Mouse (Mus musculus): ENCODE data around the gene Gsdma2. TPM values are rescaled to one million over a fixed set of nuclear protein-coding genes. Genes with fewer than 3 reads are reported as not detected.
A peak's percentile ranks its signal among the peaks of the same experiment; 100 is the strongest.
"Not testable (repeated sequence)": the region's sequence is repeated elsewhere in the genome, so short reads cannot be mapped to it uniquely, and the experiment has no call there.

Gene Gsdma2
- polyA plus RNA-seq, 1 experiment from 2014 or later = not detected

DNA sequence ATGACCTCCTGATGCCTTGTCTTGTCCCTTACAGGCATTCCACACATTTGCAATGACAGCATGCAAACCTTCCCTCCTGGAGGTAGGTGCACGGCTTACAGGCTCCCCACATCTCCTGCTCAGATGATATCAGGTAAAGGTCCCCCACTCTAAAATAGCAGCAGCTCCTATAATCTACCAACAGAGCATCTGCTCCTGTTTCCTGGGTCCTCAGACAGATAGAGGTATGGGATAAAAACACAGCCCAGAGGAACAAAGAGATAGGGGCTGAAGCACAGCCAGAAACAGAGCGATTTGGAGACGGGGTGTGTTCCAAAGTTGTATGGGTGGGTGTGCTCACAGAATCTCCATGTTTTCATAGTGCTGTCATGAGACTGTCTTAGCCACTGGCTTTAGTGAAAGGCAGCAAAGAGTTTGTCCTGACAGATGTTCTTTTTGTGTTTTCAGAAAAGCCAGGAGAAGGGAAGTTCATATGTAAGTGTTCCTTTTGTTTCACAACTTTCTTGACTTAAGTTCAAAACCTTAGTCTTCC lies 24.8 kb downstream of the Gsdma2 start:
- Histone ChIP-seq H3K4me1 (no peaks in the 10 kb centered on the region), H3K27me3 (replicated peaks) (no peaks in the 10 kb centered on the region; the same call in none of the 2 replicates), H3K4me3 (no peak overlapping the region), H3K9ac (no peak overlapping the region), H3K9me3 (no peaks in the 10 kb centered on the region), H3K36me3 (replicated peaks) (no peaks in the 10 kb centered on the region), H3K4me2 (no peak overlapping the region), H3K27ac (no peak overlapping the region)
- ATAC-seq (replicated peaks) = no peak
- WGBS = 76% methylated on average over 3 of the region's 3 CpGs

DNA sequence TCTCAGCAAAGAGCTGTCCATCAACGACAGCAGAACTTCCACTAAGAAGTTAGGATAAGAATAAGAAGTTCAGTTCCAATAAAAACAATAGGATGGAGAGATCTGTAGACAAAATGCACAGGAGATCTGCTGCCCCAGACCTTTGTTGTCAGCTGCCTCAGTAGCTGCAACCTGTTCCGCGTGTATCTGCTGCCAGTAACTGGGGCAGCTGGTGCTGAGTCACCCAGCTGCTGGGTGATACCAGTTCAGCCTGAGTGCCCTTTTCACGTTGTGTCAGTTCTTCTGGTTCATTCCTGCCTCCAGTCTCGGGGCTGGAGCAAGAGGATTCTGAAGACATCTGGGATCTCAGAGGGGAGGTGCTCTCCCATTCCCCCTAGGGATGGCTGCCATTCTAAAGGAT lies 25.3 kb downstream of the Gsdma2 start:
- Histone ChIP-seq H3K4me1 (no peaks in the 10 kb centered on the region), H3K9me3 (no peaks in the 10 kb centered on the region), H3K27me3 (replicated peaks) (no peaks in the 10 kb centered on the region; the same call in none of the 2 replicates), H3K9ac (no peak overlapping the region), H3K27ac (no peak overlapping the region), H3K4me3 (no peak overlapping the region), H3K4me2 (no peak overlapping the region), H3K36me3 (replicated peaks) (no peaks in the 10 kb centered on the region)
- 58% methylated on average over 5 of the region's 5 CpGs for WGBS
- ATAC-seq (replicated peaks) = no peak

DNA sequence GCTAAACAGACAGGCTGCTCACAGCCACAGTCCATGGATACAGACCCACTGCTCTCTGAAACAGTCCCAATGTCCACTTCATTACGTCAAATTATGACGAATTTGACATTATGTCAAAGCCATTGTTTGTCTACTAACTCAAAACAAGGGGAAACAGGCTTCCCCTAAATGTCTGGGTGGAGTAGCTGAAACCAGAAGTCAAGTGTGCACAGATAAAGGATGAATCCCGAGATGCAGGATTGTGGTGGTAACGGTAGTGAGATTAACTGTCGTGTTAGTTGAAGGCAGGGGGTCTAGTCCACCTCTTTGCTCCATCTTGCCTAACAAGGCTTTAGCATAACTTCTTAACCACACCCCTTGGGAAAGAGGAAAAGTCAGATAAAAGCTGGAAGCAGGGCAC lies 25.9 kb downstream of the Gsdma2 start:
- Histone ChIP-seq H3K4me2 (no peak overlapping the region), H3K4me1 (no peaks in the 10 kb centered on the region), H3K4me3 (no peak overlapping the region), H3K27me3 (replicated peaks) (no peaks in the 10 kb centered on the region; the same call in none of the 2 replicates), H3K9me3 (no peaks in the 10 kb centered on the region), H3K36me3 (replicated peaks) (no peaks in the 10 kb centered on the region), H3K27ac (no peak overlapping the region), H3K9ac (no peak overlapping the region)
- WGBS = 87% methylated on average over 5 of the region's 5 CpGs
- ATAC-seq (replicated peaks) = no peak

DNA sequence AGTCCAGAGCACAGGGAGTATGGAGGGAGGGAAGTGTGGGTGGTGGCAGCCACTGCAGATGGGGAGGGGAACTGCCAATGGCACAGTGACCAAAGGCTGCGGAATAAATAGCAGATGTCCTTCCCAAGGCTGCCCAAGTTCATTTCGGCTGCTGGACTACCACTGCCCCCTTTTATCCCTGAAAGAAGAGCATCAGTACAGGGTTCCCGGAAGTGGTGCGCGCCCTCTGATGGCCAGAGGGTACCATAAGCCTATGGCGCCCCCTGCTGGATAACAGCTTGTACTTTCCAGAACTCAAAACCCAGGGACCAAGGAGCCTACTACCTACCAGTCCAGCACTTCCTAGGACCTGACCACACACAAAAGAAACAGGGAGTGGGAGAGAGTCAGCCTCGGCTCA lies 26.6 kb downstream of the Gsdma2 start:
- not testable (repeated sequence) for H3K9ac ChIP-seq; H3K36me3 ChIP-seq (replicated peaks); H3K4me3 ChIP-seq; H3K27ac ChIP-seq; H3K9me3 ChIP-seq; H3K4me1 ChIP-seq; H3K27me3 ChIP-seq (replicated peaks); ATAC-seq (replicated peaks)
- WGBS = 5% methylated on average over 7 of the region's 7 CpGs
- H3K4me2 ChIP-seq = 0 out of 2 replicates have a peak overlapping the region, but pooled peaks have one; percentile 14

DNA sequence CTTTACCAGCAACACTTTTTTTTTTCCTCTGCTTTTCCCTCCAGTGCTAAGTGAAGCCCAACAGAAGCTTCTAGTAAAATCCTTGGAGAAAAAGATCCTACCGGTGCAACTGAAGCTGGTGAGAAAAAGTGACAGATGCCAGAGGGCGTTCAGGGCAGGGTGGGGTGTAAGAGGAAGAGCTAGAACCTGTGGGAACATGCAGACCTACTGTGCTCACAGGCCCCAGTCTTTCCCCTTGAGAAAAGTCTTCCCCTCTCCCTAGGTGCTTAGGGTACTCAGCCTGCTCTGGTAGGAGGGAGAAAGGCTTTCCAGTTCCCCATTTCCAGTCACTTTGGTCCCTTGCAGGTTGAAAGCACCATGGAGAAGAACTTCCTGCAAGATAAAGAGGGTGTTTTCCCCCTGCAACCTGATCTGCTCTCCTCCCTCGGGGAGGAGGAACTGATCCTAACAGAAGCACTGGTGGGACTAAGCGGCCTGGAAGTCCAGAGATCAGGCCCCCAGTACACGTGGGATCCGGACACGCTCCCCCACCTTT lies 29.3 kb downstream of the Gsdma2 start:
- WGBS = 50% methylated on average over 7 of the region's 7 CpGs
- no peak for ATAC-seq (replicated peaks)
- no peak overlapping the region for H3K4me2 ChIP-seq
- H3K36me3 ChIP-seq (replicated peaks) = no peaks in the 10 kb centered on the region
- no peak overlapping the region for H3K4me3 ChIP-seq
- H3K9ac ChIP-seq = no peak overlapping the region
- no peak overlapping the region for H3K27ac ChIP-seq
- H3K27me3 ChIP-seq (replicated peaks) = no peaks in the 10 kb centered on the region; the same call in 1 of the 2 replicates
- H3K9me3 ChIP-seq = no peaks in the 10 kb centered on the region
- no peaks in the 10 kb centered on the region for H3K4me1 ChIP-seq

DNA sequence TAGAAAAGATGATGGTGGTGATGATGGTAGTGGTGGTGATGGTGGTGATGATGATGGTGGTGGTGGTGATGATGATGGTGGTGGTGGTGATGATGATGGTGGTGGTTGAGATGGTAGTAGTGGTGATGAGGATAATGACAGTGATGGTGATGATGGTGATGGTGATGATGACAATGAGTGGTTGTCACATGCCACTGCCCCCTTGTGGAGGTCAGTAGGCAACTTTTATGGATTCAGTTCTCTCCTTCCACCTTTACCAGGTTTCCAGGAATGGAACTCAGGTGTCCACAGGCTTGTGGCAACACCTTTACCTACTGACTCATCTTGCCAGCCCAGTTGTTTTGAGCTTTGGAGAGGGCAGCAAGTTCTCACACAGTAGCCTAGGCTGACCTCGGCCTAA lies 33.5 kb downstream of the Gsdma2 start:
- no peaks in the 10 kb centered on the region for H3K27me3 ChIP-seq (replicated peaks)
- ATAC-seq (replicated peaks) = no peak

DNA sequence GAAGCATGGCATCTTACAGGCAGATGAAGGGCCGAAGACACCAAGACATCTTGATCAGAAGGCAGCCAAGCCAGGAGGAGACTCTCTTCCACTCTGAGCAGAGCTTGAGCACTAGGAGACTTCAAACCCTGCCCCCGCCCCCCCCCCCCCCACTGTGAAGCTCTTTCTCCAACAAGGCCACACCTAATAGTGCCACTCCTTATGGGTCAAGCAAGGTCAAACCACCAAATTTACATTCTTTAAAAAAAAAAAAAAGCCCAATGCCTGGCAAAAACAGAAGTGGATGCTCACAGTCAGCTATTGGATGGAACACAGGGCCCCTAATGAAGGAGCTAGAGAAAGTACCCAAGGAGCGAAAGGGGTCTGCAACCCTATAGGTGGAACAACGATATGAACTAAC lies 34.0 kb downstream of the Gsdma2 start:
- not testable (repeated sequence) for H3K9me3 ChIP-seq; H3K9ac ChIP-seq; ATAC-seq (replicated peaks); H3K4me2 ChIP-seq; H3K27ac ChIP-seq; H3K4me3 ChIP-seq; H3K27me3 ChIP-seq (replicated peaks); H3K36me3 ChIP-seq (replicated peaks)
- H3K4me1 ChIP-seq = peaks cover 18% of the 10 kb centered on the region
- 88% methylated on average over 4 of the region's 4 CpGs for WGBS

More for the DNA sequence above, 33.5 kb downstream of the Gsdma2 start:
- Histone ChIP-seq H3K4me1 (peaks cover 18% of the 10 kb centered on the region), H3K9ac (no peak overlapping the region), H3K4me2 (no peak overlapping the region), H3K27ac (no peak overlapping the region), H3K36me3 (replicated peaks) (no peaks in the 10 kb centered on the region), H3K9me3 (no peaks in the 10 kb centered on the region), H3K4me3 (no peak overlapping the region)
- WGBS = 97% methylated on average over 1 of the region's 1 CpGs

DNA sequence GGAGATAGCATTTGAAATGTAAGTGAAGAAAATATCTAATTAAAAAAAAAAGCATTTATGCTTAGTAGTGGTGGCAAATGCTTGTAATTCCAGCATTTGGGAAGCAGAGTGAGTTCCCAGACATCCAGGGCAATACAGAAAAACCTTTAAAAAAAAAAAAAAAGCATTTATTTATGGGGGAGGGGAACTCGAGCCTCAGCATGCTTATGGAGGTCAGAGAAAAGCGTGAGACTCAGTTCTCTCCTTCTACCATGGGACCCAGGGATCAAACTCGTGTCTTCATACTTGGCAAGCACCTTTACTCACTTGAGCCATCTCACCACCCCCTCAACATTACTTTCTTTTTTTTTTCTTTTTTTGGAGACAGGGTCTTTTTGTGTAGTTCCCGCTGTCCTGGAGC lies 34.6 kb downstream of the Gsdma2 start:
- H3K36me3 ChIP-seq (replicated peaks) = peaks cover 7% of the 10 kb centered on the region; the same call in 1 of the 2 replicates
- H3K4me2 ChIP-seq = no peak overlapping the region
- peaks cover 18% of the 10 kb centered on the region for H3K4me1 ChIP-seq
- H3K4me3 ChIP-seq = peak overlapping the region; percentile 99; the same call in 1 of the 2 replicates
- no peaks in the 10 kb centered on the region for H3K9me3 ChIP-seq
- 83% methylated on average over 4 of the region's 4 CpGs for WGBS
- H3K27me3 ChIP-seq (replicated peaks) = no peaks in the 10 kb centered on the region
- H3K9ac ChIP-seq = no peak overlapping the region
- no peak for ATAC-seq (replicated peaks)
- no peak overlapping the region for H3K27ac ChIP-seq

DNA sequence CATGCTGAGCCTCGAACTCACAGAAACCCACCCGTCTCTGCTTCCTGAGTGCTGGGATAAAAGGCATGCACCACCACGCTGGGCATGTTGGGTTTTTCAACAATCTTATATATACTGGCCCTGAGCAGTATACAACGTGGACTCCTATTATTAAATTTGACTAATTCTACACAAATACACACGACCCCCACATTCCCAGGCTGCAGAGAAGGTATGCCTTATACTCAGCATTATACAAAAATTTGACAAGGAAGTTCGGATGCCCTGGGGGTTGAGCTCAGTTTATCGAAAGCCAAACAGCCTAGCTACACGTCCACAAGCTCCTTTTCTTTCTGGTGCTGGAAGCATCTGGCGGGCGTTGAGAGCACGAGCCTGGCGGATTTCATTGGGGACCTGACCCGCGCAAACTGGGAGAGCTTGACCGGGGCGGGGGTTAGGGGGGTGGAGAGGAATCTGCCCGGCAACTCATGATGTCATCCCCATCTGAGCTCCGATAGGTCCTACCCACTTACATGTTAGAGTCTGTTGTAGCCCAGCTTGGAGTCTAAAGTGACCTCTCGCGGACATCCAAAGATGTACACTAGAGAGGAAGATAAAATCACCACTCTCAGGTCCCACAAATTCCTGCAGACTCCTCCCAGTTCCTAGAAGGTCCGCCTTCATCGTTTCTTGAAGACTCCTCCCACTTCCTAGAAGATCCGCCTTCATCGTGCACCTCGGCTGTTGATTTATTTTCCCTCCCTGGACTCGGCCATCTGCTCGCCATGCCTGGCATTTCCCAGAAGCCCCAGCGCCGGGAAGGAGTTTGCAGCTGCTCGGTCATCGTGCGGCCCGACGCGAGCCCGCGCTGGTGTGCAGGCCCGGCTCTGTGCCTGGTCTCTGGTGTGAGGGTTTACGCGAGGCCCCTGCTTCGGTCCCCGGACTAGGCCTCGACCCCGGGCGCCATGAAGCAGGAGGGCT lies 35.5 kb downstream of the Gsdma2 start, which contains the start of gene Psmd3:
Gene Psmd3, plus strand, starts transcription at position 769 of the 960 bp plus-strand sequence.
- peak within 1 kb of the TSS; percentile 99 for H3K9ac ChIP-seq

DNA sequence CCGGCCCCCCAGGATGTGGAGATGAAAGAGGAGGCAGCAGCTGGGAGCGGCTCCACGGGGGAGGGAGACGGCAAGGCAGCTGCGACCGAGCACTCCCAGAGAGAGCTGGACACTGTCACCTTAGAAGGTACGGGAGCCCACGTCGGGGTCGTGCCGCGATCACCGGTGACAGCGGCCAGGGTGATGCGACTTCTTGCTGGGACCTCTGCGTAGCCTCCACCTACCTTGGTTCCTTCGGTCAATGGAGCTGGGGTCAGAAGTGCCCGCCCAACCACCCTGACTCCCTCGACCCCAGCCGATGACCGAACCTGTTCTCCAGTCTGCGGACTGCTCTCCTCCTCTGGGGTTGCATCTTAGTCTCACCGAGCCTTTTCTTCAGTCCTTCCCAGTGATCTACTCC lies 36.3 kb downstream of the Gsdma2 start:
- Histone ChIP-seq H3K9me3 (no peaks in the 10 kb centered on the region), H3K4me2 (peak overlapping the region; percentile 81), H3K27ac (peak overlapping the region; percentile 86), H3K36me3 (replicated peaks) (peaks cover 20% of the 10 kb centered on the region), H3K9ac (peak overlapping the region; percentile 99), H3K27me3 (replicated peaks) (no peaks in the 10 kb centered on the region), H3K4me3 (peak overlapping the region; percentile 99), H3K4me1 (peaks cover 18% of the 10 kb centered on the region)
- peak; percentile 37 for ATAC-seq (replicated peaks)
- WGBS = 0% methylated on average over 23 of the region's 23 CpGs

More for the DNA sequence above, 35.5 kb downstream of the Gsdma2 start, which contains the start of gene Psmd3:
- Histone ChIP-seq H3K4me2 (peak within 1 kb of the TSS; percentile 81), H3K4me3 (peak within 1 kb of the TSS; percentile 99), H3K4me1 (peaks cover 18% of the 10 kb centered on the region), H3K36me3 (replicated peaks) (peaks cover 13% of the 10 kb centered on the region), H3K9me3 (no peaks in the 10 kb centered on the region), H3K27me3 (replicated peaks) (no peaks in the 10 kb centered on the region), H3K27ac (peak within 1 kb of the TSS; percentile 86)
- peak; percentile 97 for ATAC-seq (replicated peaks)
- WGBS = 5% methylated on average over 45 of the region's 45 CpGs

DNA sequence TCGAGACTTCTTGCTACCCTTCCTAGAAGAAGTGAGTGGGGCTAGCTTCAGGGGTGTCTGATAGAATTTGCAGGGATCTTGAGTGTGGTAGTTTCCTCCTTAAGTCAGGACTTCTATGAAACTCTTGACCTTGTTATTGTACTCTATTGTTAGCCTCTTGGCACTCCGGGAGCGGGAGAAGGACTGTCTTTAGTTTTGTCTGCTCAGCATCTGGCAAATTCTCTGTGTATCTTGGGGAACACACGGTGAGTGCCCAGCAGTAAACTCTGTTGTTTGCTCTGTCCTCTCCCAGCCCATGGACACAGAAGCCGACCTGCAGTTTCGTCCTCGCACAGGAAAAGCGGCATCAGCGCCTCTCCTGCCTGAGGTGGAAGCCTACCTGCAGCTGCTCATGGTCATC lies 39.1 kb downstream of the Gsdma2 start:
- peaks cover 18% of the 10 kb centered on the region for H3K4me1 ChIP-seq
- peaks cover 38% of the 10 kb centered on the region for H3K36me3 ChIP-seq (replicated peaks)
- no peak overlapping the region for H3K4me2 ChIP-seq
- no peak overlapping the region for H3K4me3 ChIP-seq
- 91% methylated on average over 9 of the region's 9 CpGs for WGBS
- H3K9me3 ChIP-seq = no peaks in the 10 kb centered on the region
- no peak overlapping the region for H3K9ac ChIP-seq
- no peak overlapping the region for H3K27ac ChIP-seq
- no peaks in the 10 kb centered on the region for H3K27me3 ChIP-seq (replicated peaks)
- no peak for ATAC-seq (replicated peaks)

DNA sequence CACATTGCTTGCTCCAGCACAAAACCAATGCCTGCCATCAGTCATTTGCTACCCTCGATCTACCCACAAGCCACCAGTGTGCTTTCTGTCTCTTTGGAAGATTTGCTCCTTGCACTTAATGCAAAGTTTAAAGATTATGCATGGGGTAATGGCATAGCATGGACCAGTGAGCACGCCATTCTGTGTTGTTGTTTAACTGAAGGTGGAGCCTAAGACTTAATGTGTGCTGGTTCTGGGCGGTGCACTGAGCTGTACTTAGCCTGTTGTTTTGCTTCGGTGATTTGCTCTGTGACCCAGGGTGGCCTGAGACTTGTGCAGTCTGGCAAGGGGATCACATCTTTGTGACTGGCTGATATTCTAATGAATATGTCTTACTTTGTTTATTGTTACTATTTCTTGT lies 40.4 kb downstream of the Gsdma2 start:
- no peaks in the 10 kb centered on the region for H3K9me3 ChIP-seq
- no peak overlapping the region for H3K4me2 ChIP-seq
- H3K4me3 ChIP-seq = no peak overlapping the region
- peaks cover 13% of the 10 kb centered on the region for H3K4me1 ChIP-seq
- H3K27ac ChIP-seq = no peak overlapping the region
- no peak overlapping the region for H3K9ac ChIP-seq
- 81% methylated on average over 4 of the region's 4 CpGs for WGBS
- H3K27me3 ChIP-seq (replicated peaks) = no peaks in the 10 kb centered on the region
- no peak for ATAC-seq (replicated peaks)
- peaks cover 51% of the 10 kb centered on the region for H3K36me3 ChIP-seq (replicated peaks)
